Mouse (Mus musculus) forebrain, embryonic 15.5 days (tissue): ENCODE data around the gene Rnls. TPM values are rescaled to one million over a fixed set of nuclear protein-coding genes. Genes with fewer than 3 reads are reported as not detected.

Source experiments
- ATAC-seq: fragments of 200-750 bp; cut with Nextera tagmentation; replicated peaks from 2 replicates; pipeline ENCODE4 v1.8.0; 2017; ENCODE audit warnings: mild to moderate bottlenecking, moderate TSS enrichment, moderate library complexity
- H3K27ac ChIP-seq: fragments of 300-500 bp; sonication (generic); replicated peaks from 2 replicates; pipeline ENCODE4 v1.5.1; 2015; ENCODE audit warnings: mild to moderate bottlenecking, inconsistent platforms
- H3K27me3 ChIP-seq: fragments of 300-500 bp; sonication (generic); 2 replicates; pipeline ENCODE4 v1.6.1; 2015; ENCODE audit warnings: inconsistent platforms
- H3K36me3 ChIP-seq: fragments of 300-500 bp; sonication (generic); 2 replicates; pipeline ENCODE4 v1.6.1; 2015; ENCODE audit warnings: mild to moderate bottlenecking, inconsistent platforms
- H3K4me1 ChIP-seq: fragments of 300-500 bp; sonication (generic); 2 replicates; pipeline ENCODE4 v1.6.1; 2015; ENCODE audit warnings: inconsistent platforms
- H3K4me2 ChIP-seq: fragments of 300-500 bp; sonication (generic); replicated peaks from 2 replicates; pipeline ENCODE4 v1.6.1; 2015; ENCODE audit warnings: mild to moderate bottlenecking, inconsistent platforms
- H3K4me3 ChIP-seq: fragments of 300-500 bp; sonication (generic); 2 replicates; pipeline ENCODE4 v1.5.1; 2015; ENCODE audit warnings: mild to moderate bottlenecking, inconsistent platforms
- H3K9ac ChIP-seq: fragments of 300-500 bp; sonication (generic); replicated peaks from 2 replicates; pipeline ENCODE4 v1.6.1; 2015; ENCODE audit warnings: mild to moderate bottlenecking, inconsistent platforms
- H3K9me3 ChIP-seq: fragments of 300-500 bp; sonication (generic); 2 replicates; pipeline ENCODE4 v1.6.1; 2016; ENCODE audit warnings: inconsistent platforms
- WGBS: fragments of 180-500 bp; shearing (Covaris S2); methylation state at CpG from one replicate; pipeline ENCODE4 v1.1.7; 2015; ENCODE audit warnings: mixed read lengths; 5-methylcytosine and 5-hydroxymethylcytosine counted together
- polyA plus RNA-seq: library from polyadenylated mRNA; unstranded; fragments of >200 nt; fragmentation: Nextera tagmentation; extraction: Ambion mirVana; gene quantifications from 2 replicates; pipeline ENCODE4 v1.2.1, GENCODE M21; 2015

Rnls gene
- polyA plus RNA-seq, 1 experiment from 2014 or later, result 8.4 TPM

GRCm38 (mm10) chr19:33217791-33218300, 174.2 kb downstream of the Rnls start:
- Histone ChIP-seq H3K4me2 (no peak overlapping the region), H3K27ac (no peak overlapping the region), H3K9me3 (no peaks in the 10 kb centered on the region), H3K36me3 (no peaks in the 10 kb centered on the region), H3K9ac (no peak overlapping the region), H3K27me3 (no peaks in the 10 kb centered on the region), H3K4me3 (no peak overlapping the region), H3K4me1 (no peaks in the 10 kb centered on the region)
- 94% methylated on average over 6 of the region's 6 CpGs for WGBS
- ATAC-seq, result no peak

GRCm38 (mm10) chr19:33209709-33210108, 182.4 kb downstream of the Rnls start:
- Histone ChIP-seq H3K4me3 (no peak overlapping the region), H3K9me3 (no peaks in the 10 kb centered on the region), H3K36me3 (no peaks in the 10 kb centered on the region), H3K9ac (no peak overlapping the region), H3K4me2 (no peak overlapping the region), H3K27ac (no peak overlapping the region), H3K27me3 (no peaks in the 10 kb centered on the region), H3K4me1 (no peaks in the 10 kb centered on the region)
- no peak for ATAC-seq
- WGBS, result 93% methylated on average over 2 of the region's 2 CpGs

- H3K4me2 ChIP-seq, result no peak overlapping the region
- no peaks in the 10 kb centered on the region for H3K27me3 ChIP-seq
- H3K4me3 ChIP-seq, result no peak overlapping the region
- 89% methylated on average over 1 of the region's 1 CpGs for WGBS
- ATAC-seq, result no peak
- no peaks in the 10 kb centered on the region for H3K4me1 ChIP-seq
- no peaks in the 10 kb centered on the region for H3K36me3 ChIP-seq
- H3K27ac ChIP-seq, result no peak overlapping the region
- H3K9me3 ChIP-seq, result no peaks in the 10 kb centered on the region
- H3K9ac ChIP-seq, result no peak overlapping the region
Observed at GRCm38 (mm10) chr19:33207991-33208390, 184.1 kb downstream of the Rnls start.

- Histone ChIP-seq H3K9ac (no peak overlapping the region), H3K27me3 (no peaks in the 10 kb centered on the region), H3K4me3 (no peak overlapping the region), H3K9me3 (no peaks in the 10 kb centered on the region), H3K4me2 (no peak overlapping the region), H3K36me3 (no peaks in the 10 kb centered on the region), H3K27ac (no peak overlapping the region), H3K4me1 (no peaks in the 10 kb centered on the region)
- no peak for ATAC-seq
- WGBS, result 88% methylated on average over 2 of the region's 2 CpGs
Observed at GRCm38 (mm10) chr19:33205389-33205788, 186.7 kb downstream of the Rnls start.

GRCm38 (mm10) chr19:33202422-33202821, 189.7 kb downstream of the Rnls start:
- no peaks in the 10 kb centered on the region for H3K27me3 ChIP-seq
- H3K9ac ChIP-seq, result no peak overlapping the region
- H3K9me3 ChIP-seq, result no peaks in the 10 kb centered on the region
- H3K4me1 ChIP-seq, result no peaks in the 10 kb centered on the region
- H3K27ac ChIP-seq, result no peak overlapping the region
- 87% methylated on average over 6 of the region's 6 CpGs for WGBS
- no peak for ATAC-seq
- no peaks in the 10 kb centered on the region for H3K36me3 ChIP-seq
- no peak overlapping the region for H3K4me3 ChIP-seq
- no peak overlapping the region for H3K4me2 ChIP-seq

GRCm38 (mm10) chr19:33201181-33201580, 190.9 kb downstream of the Rnls start:
- H3K4me1 ChIP-seq, result no peaks in the 10 kb centered on the region
- H3K4me3 ChIP-seq, result no peak overlapping the region
- no peaks in the 10 kb centered on the region for H3K9me3 ChIP-seq
- H3K4me2 ChIP-seq, result no peak overlapping the region
- H3K36me3 ChIP-seq, result no peaks in the 10 kb centered on the region
- no peak overlapping the region for H3K27ac ChIP-seq
- no peak overlapping the region for H3K9ac ChIP-seq
- WGBS, result 91% methylated on average over 4 of the region's 4 CpGs
- ATAC-seq, result no peak
- no peaks in the 10 kb centered on the region for H3K27me3 ChIP-seq

GRCm38 (mm10) chr19:33192064-33192463, 200.0 kb downstream of the Rnls start:
- ATAC-seq, result no peak
- WGBS, result 52% methylated on average over 2 of the region's 2 CpGs

GRCm38 (mm10) chr19:33188766-33189165, 203.3 kb downstream of the Rnls start:
- H3K27ac ChIP-seq, result no peak overlapping the region
- no peak overlapping the region for H3K4me3 ChIP-seq
- H3K9me3 ChIP-seq, result no peaks in the 10 kb centered on the region
- no peaks in the 10 kb centered on the region for H3K36me3 ChIP-seq
- no peaks in the 10 kb centered on the region for H3K27me3 ChIP-seq
- H3K4me1 ChIP-seq, result no peaks in the 10 kb centered on the region
- ATAC-seq, result no peak
- no peak overlapping the region for H3K4me2 ChIP-seq
- no peak overlapping the region for H3K9ac ChIP-seq
- 86% methylated on average over 1 of the region's 1 CpGs for WGBS

More at GRCm38 (mm10) chr19:33192064-33192463, 200.0 kb downstream of the Rnls start:
- Histone ChIP-seq H3K4me2 (no peak overlapping the region), H3K4me1 (no peaks in the 10 kb centered on the region), H3K9ac (no peak overlapping the region), H3K27ac (no peak overlapping the region), H3K27me3 (no peaks in the 10 kb centered on the region), H3K4me3 (no peak overlapping the region), H3K9me3 (no peaks in the 10 kb centered on the region), H3K36me3 (no peaks in the 10 kb centered on the region)

GRCm38 (mm10) chr19:33179595-33179994, 212.5 kb downstream of the Rnls start:
- Histone ChIP-seq H3K9me3 (no peaks in the 10 kb centered on the region), H3K27me3 (no peaks in the 10 kb centered on the region), H3K36me3 (no peaks in the 10 kb centered on the region), H3K9ac (no peak overlapping the region), H3K4me3 (no peak overlapping the region), H3K4me1 (no peaks in the 10 kb centered on the region), H3K4me2 (no peak overlapping the region), H3K27ac (no peak overlapping the region)
- no peak for ATAC-seq
- 72% methylated on average over 5 of the region's 5 CpGs for WGBS

GRCm38 (mm10) chr19:33178866-33179265, 213.2 kb downstream of the Rnls start:
- Histone ChIP-seq H3K27ac (no peak overlapping the region), H3K9ac (no peak overlapping the region), H3K4me2 (no peak overlapping the region), H3K27me3 (no peaks in the 10 kb centered on the region), H3K36me3 (no peaks in the 10 kb centered on the region), H3K9me3 (no peaks in the 10 kb centered on the region), H3K4me1 (no peaks in the 10 kb centered on the region), H3K4me3 (no peak overlapping the region)
- WGBS, result 38% methylated on average over 3 of the region's 3 CpGs
- ATAC-seq, result no peak

- Histone ChIP-seq H3K4me1 (no peaks in the 10 kb centered on the region), H3K4me2 (no peak overlapping the region), H3K27ac (no peak overlapping the region), H3K9ac (no peak overlapping the region), H3K4me3 (no peak overlapping the region), H3K36me3 (no peaks in the 10 kb centered on the region), H3K9me3 (no peaks in the 10 kb centered on the region), H3K27me3 (no peaks in the 10 kb centered on the region)
- WGBS, result 39% methylated on average over 6 of the region's 6 CpGs
- ATAC-seq, result no peak
Observed at GRCm38 (mm10) chr19:33178367-33178766, 213.7 kb downstream of the Rnls start.

GRCm38 (mm10) chr19:33173991-33174390, 218.1 kb downstream of the Rnls start:
- no peak overlapping the region for H3K27ac ChIP-seq
- no peak overlapping the region for H3K9ac ChIP-seq
- no peak overlapping the region for H3K4me3 ChIP-seq
- ATAC-seq, result no peak
- no peaks in the 10 kb centered on the region for H3K27me3 ChIP-seq
- no peaks in the 10 kb centered on the region for H3K9me3 ChIP-seq
- H3K36me3 ChIP-seq, result no peaks in the 10 kb centered on the region
- H3K4me2 ChIP-seq, result no peak overlapping the region
- H3K4me1 ChIP-seq, result no peaks in the 10 kb centered on the region

GRCm38 (mm10) chr19:33169881-33170280, 222.2 kb downstream of the Rnls start:
- Histone ChIP-seq H3K4me1 (no peaks in the 10 kb centered on the region), H3K27me3 (no peaks in the 10 kb centered on the region), H3K4me3 (no peak overlapping the region), H3K9ac (no peak overlapping the region), H3K9me3 (no peaks in the 10 kb centered on the region), H3K4me2 (no peak overlapping the region), H3K36me3 (no peaks in the 10 kb centered on the region), H3K27ac (no peak overlapping the region)
- WGBS, result 75% methylated on average over 6 of the region's 6 CpGs
- no peak for ATAC-seq
